Mouse (Mus musculus) adrenal gland, adult (tissue): ENCODE measurements at regions not wholly inside any gene's neighbourhood (a gene's known extent, or its start where the extent isn't known, plus 50 kb on each side); places are given as distances from the start of the nearest gene placed in this dataset.

Source experiments
- DNase-seq, 2 experiments: peaks; one replicate each; pipeline ENCODE4 v3.0.0; 2022 to 2023; ENCODE audit warnings: low spot score in 1 of 2; ENCODE audit not compliant: inconsistent age in 2 of 2

GRCm38 (mm10) chr13:83716711-83717171 lies 212.9 kb downstream of the Mef2c start:
- no peak for DNase-seq

- no peak for DNase-seq
These were observed 213.9 kb downstream of the Mef2c start for GRCm38 (mm10) chr13:83717686-83718210.

- no peak for DNase-seq
These were observed 214.9 kb downstream of the Mef2c start for GRCm38 (mm10) chr13:83718431-83719410.

- no peak for DNase-seq
These were observed 215.9 kb downstream of the Mef2c start for GRCm38 (mm10) chr13:83719635-83720291.

- DNase-seq = no peak
These were observed 216.5 kb downstream of the Mef2c start for GRCm38 (mm10) chr13:83720352-83720751.

GRCm38 (mm10) chr13:83720883-83721371 lies 217.1 kb downstream of the Mef2c start:
- DNase-seq = no peak

GRCm38 (mm10) chr13:83721563-83721962 lies 217.7 kb downstream of the Mef2c start:
- no peak for DNase-seq

- DNase-seq = no peak
These were observed 218.4 kb downstream of the Mef2c start for GRCm38 (mm10) chr13:83722241-83722640.

GRCm38 (mm10) chr13:83722791-83723190 lies 219.0 kb downstream of the Mef2c start:
- DNase-seq = peak in 1 of 2 experiments; percentile 11

GRCm38 (mm10) chr13:83723396-83723795 lies 219.6 kb downstream of the Mef2c start:
- DNase-seq = no peak

GRCm38 (mm10) chr13:83724196-83724595 lies 220.4 kb downstream of the Mef2c start:
- DNase-seq = no peak

- DNase-seq = peak in 1 of 2 experiments; percentile 77
These were observed 221.2 kb downstream of the Mef2c start for GRCm38 (mm10) chr13:83724995-83725394.

- DNase-seq = no peak
These were observed 222.0 kb downstream of the Mef2c start for GRCm38 (mm10) chr13:83725831-83726230.

GRCm38 (mm10) chr13:83726346-83726975 lies 222.6 kb downstream of the Mef2c start:
- DNase-seq = no peak

- no peak for DNase-seq
These were observed 223.4 kb downstream of the Mef2c start for GRCm38 (mm10) chr13:83727051-83727765.

- DNase-seq = no peak
These were observed 224.0 kb downstream of the Mef2c start for GRCm38 (mm10) chr13:83727766-83728395.

GRCm38 (mm10) chr13:83728421-83729010 lies 224.7 kb downstream of the Mef2c start:
- DNase-seq = no peak

GRCm38 (mm10) chr13:83729331-83730009 lies 225.6 kb downstream of the Mef2c start:
- DNase-seq = peak; percentile 44 to 83

GRCm38 (mm10) chr13:83730155-83730712 lies 226.4 kb downstream of the Mef2c start:
- no peak for DNase-seq
